Mouse (Mus musculus): ENCODE results near the gene Ipmk. TPM values are rescaled to one million over a fixed set of nuclear protein-coding genes. Genes with fewer than 3 reads are reported as not detected.

Ipmk gene
- 34.2 TPM for polyA plus RNA-seq (2014; fragmentation: Illumina TruSeq; extraction: RNeasy Lipid Tissue Mini Kit (QIAGEN cat#74804); ENCODE audit: low read depth, low replicate concordance)

GRCm38 (mm10) chr10:71347509-71347949, at the start of gene Ipmk:
Ipmk (plus strand) TSS chr10:71347763.

GRCm38 (mm10) chr10:71344579-71345143, 2.9 kb upstream of the Ipmk start, which contains the start of gene Cisd1:
Cisd1 (minus strand) TSS chr10:71344954.

Other genes with a start within 250 kb of the Ipmk start
- gene Bicc1, start 188.1 kb upstream of the Ipmk start, polyA plus RNA-seq (2014; fragmentation: Illumina TruSeq; extraction: RNeasy Lipid Tissue Mini Kit (QIAGEN cat#74804); ENCODE audit: low read depth, low replicate concordance) = 3.8 TPM
- gene Tfam, start 109.5 kb upstream of the Ipmk start, polyA plus RNA-seq (2014; fragmentation: Illumina TruSeq; extraction: RNeasy Lipid Tissue Mini Kit (QIAGEN cat#74804); ENCODE audit: low read depth, low replicate concordance) = 128 TPM
- gene Ube2d1, start 62.5 kb upstream of the Ipmk start, polyA plus RNA-seq (2014; fragmentation: Illumina TruSeq; extraction: RNeasy Lipid Tissue Mini Kit (QIAGEN cat#74804); ENCODE audit: low read depth, low replicate concordance) = 24.2 TPM
- 80.3 TPM for gene Cisd1, start 2.8 kb upstream of the Ipmk start, polyA plus RNA-seq (2014; fragmentation: Illumina TruSeq; extraction: RNeasy Lipid Tissue Mini Kit (QIAGEN cat#74804); ENCODE audit: low read depth, low replicate concordance)

All from liver, adult 10 weeks (tissue).